Mouse (Mus musculus): ENCODE measurements around the gene Fam228b. TPM values are rescaled to one million over a fixed set of nuclear protein-coding genes. Genes with fewer than 3 reads are reported as not detected.
"Not testable (repeated sequence)": the region's sequence is repeated elsewhere in the genome, so short reads cannot be mapped to it uniquely, and the experiment has no call there.

The Fam228b gene
- polyA plus RNA-seq (2012; ENCODE audit: insufficient read depth, insufficient read length, low replicate concordance, missing spikeins), result not detected in 2 replicates

DNA sequence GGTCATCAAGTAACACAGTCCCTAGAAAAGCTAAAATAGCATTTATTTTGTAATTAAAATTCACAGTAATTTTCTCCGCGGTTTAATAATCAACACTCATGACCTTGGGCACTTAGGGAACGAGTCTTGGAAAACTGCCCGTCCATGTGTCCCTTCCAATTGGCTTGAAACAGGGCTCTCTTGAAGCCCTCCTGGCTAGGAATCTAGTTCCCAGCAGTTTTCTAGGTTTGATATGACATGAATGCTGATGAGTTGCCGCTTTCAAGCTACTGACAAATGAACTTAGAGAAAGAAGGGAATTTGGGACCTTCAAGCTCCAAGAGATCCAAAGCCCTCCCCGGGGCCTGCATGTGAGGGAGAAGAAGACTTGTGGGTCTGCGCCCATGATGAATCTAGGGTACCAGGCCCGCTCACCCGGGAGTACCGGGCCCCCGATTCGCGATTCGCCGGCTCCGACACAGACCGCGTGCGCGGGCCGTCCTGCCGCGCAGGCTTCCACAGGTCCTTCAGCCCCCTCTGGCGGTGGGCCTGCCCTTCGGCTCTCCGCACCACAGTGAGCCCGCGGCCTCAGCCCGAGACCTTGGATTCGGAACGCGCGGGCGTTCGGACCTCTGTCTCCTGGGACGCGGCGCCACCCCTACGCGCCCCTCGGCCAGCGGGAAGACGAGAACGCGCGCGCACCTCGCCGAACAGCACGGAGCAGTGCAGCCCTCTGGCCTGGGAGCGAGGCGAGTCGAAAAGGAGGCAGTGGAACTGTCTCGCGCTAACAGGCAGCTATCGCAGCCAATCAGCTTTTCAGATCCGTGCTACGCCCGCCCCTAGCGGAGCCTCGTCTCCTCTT, at the start of gene Fam228b, which contains the start of gene Pfn4:
Gene Fam228b (minus strand): TSS at position 776 of the 841 bp plus-strand sequence.
Gene Pfn4 (plus strand): TSS at position 531 of the 841 bp plus-strand sequence.
- H3K4me3 ChIP-seq (ENCODE audit: insufficient read depth, low read depth, low read length), result peak within 1 kb of the TSS; percentile 67
- WGBS, result 2% methylated on average over 61 of the region's 61 CpGs
- no peaks in the 10 kb centered on the region for H3K4me1 ChIP-seq (ENCODE audit: control insufficient read depth, insufficient read depth, low read length)
- peak within 1 kb of the TSS; percentile 91 for H3K27ac ChIP-seq (ENCODE audit: insufficient read depth, low read depth, low read length)
- peak; percentile 97 for TF ChIP-seq CTCF (IDR thresholded peaks at IDR 0.05; ENCODE audit: insufficient read depth, low read depth, low read length)
- peak; percentile 70; the same call in 1 of the 2 replicates for TF ChIP-seq POLR2A (IDR thresholded peaks at IDR 0.05; ENCODE audit: insufficient read depth, low read depth, low read length)

DNA sequence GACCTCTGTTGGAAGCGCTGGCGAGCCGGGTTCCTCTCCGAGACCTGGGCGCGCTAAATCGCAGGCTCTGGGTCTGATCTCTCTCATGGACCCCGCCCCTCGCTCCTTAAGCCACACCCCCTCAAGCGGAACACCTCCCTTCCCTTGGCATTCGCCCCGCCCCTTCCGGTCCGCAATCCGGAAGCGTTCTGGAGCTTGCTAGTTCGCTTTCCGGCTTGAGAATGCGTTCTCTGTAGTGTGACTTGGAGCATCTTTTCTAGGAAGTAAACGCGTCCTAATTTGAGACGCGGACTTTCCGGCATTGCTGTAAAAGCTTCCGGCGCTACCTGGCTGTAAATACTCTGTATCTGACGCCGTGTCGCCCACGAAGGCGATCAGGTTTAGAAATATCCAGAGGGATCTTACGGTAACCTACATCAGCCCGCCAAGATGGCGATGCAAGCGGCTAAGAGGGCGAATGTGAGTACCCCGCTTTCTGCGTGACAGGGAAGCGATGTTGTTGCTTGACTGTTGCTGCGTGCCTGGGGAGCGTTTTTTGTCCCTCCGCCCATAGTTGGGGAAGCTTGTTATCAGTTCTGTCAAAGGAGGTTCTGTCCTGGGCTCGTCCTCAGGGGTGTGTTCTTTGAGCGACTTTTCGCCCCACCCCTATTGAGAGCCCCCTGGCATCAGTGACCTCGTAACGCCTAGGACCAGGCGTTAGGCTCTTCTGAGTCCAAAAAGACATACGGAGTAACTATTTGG, 48.5 kb upstream of the Fam228b start, which contains the start of gene Sf3b6:
Gene Sf3b6 (plus strand): TSS at position 184 of the 741 bp plus-strand sequence.
- under 1% methylated on average over 49 of the region's 49 CpGs for WGBS
- TF ChIP-seq POLR2A (IDR thresholded peaks at IDR 0.05; ENCODE audit: insufficient read depth, low read depth, low read length) (peak; percentile 82), CTCF (IDR thresholded peaks at IDR 0.05; ENCODE audit: insufficient read depth, low read depth, low read length) (no peak)
- Histone ChIP-seq H3K4me3 (ENCODE audit: insufficient read depth, low read depth, low read length) (peak within 1 kb of the TSS; percentile 97), H3K4me1 (ENCODE audit: control insufficient read depth, insufficient read depth, low read length) (peaks cover 4% of the 10 kb centered on the region), H3K27ac (ENCODE audit: insufficient read depth, low read depth, low read length) (peak within 1 kb of the TSS; percentile 40; the same call in 1 of the 2 replicates)

DNA sequence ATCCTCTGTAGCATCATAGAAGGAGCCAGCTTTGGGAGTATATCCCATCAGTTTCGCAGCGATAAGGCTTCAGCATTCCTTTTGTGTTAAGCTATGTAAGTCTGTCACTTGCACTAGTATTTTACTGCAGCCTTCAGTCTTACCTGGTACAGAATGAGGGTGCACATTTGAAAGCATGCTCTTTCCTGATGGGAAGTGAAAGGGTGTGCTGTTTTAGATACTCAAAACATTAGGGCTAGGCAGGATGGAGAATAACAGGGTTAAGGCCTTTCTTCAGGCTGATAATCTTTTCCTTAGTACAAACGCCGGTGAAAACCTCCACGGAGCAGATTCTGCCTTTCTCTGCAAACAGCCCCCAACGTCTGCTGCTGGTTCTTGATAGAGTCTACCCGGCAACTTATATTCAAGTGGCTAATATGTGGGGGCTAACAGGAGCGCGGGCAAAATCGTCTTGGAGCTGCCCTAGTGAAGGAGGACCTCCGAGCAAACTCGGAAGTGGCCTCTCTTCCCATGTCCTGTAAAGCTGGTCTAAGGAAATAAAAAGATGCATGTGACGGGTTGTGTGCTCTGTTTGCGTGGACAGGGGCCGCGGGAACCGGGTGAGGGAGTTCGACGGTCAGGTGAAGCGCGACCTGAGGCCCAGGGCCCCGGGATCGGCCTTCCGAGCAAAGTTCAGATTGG, 47.8 kb upstream of the Fam228b start:
- 6% methylated on average over 24 of the region's 24 CpGs for WGBS
- H3K4me1 ChIP-seq (ENCODE audit: control insufficient read depth, insufficient read depth, low read length), result peaks cover 4% of the 10 kb centered on the region
- peak overlapping the region; percentile 97 for H3K4me3 ChIP-seq (ENCODE audit: insufficient read depth, low read depth, low read length)
- H3K27ac ChIP-seq (ENCODE audit: insufficient read depth, low read depth, low read length), result no peak overlapping the region
- TF ChIP-seq POLR2A (IDR thresholded peaks at IDR 0.05; ENCODE audit: insufficient read depth, low read depth, low read length) (no peak), CTCF (IDR thresholded peaks at IDR 0.05; ENCODE audit: insufficient read depth, low read depth, low read length) (no peak)

DNA sequence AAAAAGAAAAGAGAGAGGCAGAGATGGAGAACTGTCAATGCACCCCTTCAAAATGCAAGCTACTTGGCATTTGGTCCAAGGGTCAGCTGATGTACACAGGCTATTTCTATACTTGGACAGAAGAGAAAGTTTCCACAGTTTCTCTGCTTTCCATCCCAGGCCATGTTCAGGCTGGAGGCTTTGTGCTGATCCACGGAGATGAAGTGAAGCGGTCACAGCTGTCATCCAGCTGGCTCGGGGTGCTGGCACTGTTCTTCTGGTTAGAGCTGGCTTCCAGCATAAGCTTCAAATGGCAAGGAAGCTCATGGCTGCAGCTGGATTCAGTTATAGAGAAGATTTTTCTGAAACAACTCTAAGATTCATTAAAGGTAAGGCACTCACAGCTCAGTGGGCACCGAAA, 44.6 kb upstream of the Fam228b start:
- no peak overlapping the region for H3K27ac ChIP-seq (ENCODE audit: insufficient read depth, low read depth, low read length)
- H3K4me3 ChIP-seq (ENCODE audit: insufficient read depth, low read depth, low read length), result no peak overlapping the region
- no peak for TF ChIP-seq POLR2A (IDR thresholded peaks at IDR 0.05; ENCODE audit: insufficient read depth, low read depth, low read length)
- H3K4me1 ChIP-seq (ENCODE audit: control insufficient read depth, insufficient read depth, low read length), result no peaks in the 10 kb centered on the region
- 65% methylated on average over 4 of the region's 4 CpGs for WGBS

DNA sequence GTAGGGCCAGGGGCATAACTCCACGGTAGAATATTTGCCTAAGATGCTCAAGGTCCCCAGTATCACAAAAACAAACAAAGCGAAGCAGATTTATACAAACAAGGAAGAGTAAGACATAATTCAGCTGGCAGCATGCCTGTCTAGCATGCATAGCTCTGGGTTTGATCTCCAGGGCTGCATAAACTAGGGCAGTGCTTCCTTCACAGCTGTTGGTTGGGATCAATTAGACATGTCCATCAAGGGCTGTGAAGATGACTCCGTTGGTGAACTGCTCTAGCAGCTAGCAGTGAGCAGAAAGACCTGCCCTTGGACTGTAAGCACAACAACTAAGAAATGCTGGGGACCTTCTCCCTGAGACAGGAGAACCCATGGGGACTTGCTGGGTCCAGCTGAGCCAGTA, 42.6 kb upstream of the Fam228b start:
- TF ChIP-seq POLR2A (IDR thresholded peaks at IDR 0.05; ENCODE audit: insufficient read depth, low read depth, low read length) (no peak), CTCF (IDR thresholded peaks at IDR 0.05; ENCODE audit: insufficient read depth, low read depth, low read length) (no peak)
- no peak overlapping the region for H3K4me3 ChIP-seq (ENCODE audit: insufficient read depth, low read depth, low read length)
- no peaks in the 10 kb centered on the region for H3K4me1 ChIP-seq (ENCODE audit: control insufficient read depth, insufficient read depth, low read length)
- 66% methylated on average over 3 of the region's 3 CpGs for WGBS
- H3K27ac ChIP-seq (ENCODE audit: insufficient read depth, low read depth, low read length), result no peak overlapping the region

DNA sequence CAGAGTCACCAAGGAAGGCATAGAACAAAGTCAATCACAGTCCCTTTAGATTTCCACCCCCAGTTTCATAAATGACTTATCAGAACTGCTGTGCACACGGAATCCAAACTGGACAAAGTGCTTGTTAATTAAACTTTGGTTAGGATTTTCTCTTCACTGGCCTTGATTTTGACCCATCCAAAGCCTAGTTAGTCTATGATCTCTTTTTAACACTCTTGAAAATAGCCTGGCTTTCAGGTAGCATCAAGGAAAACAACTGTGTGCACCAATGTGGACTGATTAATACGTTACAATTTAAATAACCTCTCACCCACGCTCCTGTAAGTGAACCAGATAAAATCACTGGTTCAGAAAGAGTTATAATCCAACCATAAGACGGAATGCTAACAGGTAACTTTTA, 42.0 kb upstream of the Fam228b start:
- H3K4me1 ChIP-seq (ENCODE audit: control insufficient read depth, insufficient read depth, low read length), result no peaks in the 10 kb centered on the region
- WGBS, result 77% methylated on average over 4 of the region's 4 CpGs
- no peak overlapping the region for H3K27ac ChIP-seq (ENCODE audit: insufficient read depth, low read depth, low read length)
- no peak overlapping the region for H3K4me3 ChIP-seq (ENCODE audit: insufficient read depth, low read depth, low read length)
- TF ChIP-seq CTCF (IDR thresholded peaks at IDR 0.05; ENCODE audit: insufficient read depth, low read depth, low read length) (no peak), POLR2A (IDR thresholded peaks at IDR 0.05; ENCODE audit: insufficient read depth, low read depth, low read length) (no peak)

DNA sequence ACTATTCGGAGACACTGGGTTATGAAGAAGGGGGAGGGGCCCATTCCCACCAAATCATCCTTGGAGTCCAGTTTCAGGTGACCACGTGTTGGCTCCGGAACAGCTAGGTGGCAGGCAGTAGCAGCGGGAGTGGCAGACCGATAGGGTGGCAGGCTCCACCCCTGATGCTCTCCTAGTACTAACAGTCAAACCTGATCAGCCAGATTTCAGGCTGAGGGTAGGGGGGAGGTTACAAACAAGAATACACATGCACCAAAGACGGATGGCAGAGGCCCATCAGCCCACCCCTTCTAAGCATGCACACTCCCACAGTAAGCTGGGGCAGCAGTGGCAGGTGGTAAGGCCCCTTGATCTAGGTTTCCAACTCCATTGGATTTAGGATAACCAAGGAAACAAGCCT, 28.4 kb upstream of the Fam228b start:
- WGBS, result 77% methylated on average over 6 of the region's 6 CpGs
- H3K4me1 ChIP-seq (ENCODE audit: control insufficient read depth, insufficient read depth, low read length); H3K27ac ChIP-seq (ENCODE audit: insufficient read depth, low read depth, low read length); H3K4me3 ChIP-seq (ENCODE audit: insufficient read depth, low read depth, low read length): not testable (repeated sequence)

DNA sequence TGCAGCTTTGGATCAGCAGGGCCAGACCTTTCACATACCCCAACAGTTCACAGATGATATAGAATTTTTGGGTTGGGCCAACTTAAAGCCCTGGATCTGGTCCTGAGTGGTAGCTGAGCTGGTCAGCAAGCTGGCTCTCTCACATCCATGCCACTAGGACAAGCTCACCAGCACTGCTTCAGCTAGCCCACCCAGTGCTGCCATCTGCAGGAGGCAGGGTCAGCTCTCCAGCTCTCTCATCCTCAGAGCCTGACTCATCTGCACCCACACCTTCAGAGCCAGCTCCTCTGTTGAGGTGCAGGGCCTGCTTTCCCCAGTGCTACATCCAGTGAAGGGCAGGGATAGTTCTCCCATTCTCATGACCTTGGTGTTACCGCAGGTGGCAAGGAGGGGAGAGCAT, 24.7 kb upstream of the Fam228b start:
- 84% methylated on average over 1 of the region's 1 CpGs for WGBS
- Histone ChIP-seq H3K4me1 (ENCODE audit: control insufficient read depth, insufficient read depth, low read length) (no peaks in the 10 kb centered on the region), H3K27ac (ENCODE audit: insufficient read depth, low read depth, low read length) (no peak overlapping the region), H3K4me3 (ENCODE audit: insufficient read depth, low read depth, low read length) (no peak overlapping the region)
- no peak for TF ChIP-seq CTCF (IDR thresholded peaks at IDR 0.05; ENCODE audit: insufficient read depth, low read depth, low read length)
- TF ChIP-seq POLR2A (IDR thresholded peaks at IDR 0.05; ENCODE audit: insufficient read depth, low read depth, low read length), result no peak

DNA sequence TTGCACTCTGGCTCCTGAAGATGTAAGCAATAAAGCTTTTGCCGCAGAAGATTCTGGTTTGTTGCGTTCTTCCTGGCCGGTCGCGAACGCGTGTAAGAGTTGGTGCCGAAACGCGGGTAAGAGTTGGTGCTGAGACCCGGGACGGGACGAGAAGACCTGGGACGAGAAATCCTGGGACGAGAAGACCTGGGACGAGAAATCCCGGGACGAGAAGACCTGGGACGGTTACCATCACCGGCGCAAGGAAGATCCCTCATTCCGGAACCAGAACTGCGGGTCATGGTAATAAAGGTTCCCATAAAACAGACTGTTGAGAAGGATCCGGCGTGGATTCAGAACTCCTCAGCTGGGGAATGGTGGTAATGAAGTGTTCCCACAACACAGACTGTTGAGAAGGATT, 19.1 kb upstream of the Fam228b start:
- not testable (repeated sequence) for H3K4me1 ChIP-seq (ENCODE audit: control insufficient read depth, insufficient read depth, low read length); H3K4me3 ChIP-seq (ENCODE audit: insufficient read depth, low read depth, low read length); H3K27ac ChIP-seq (ENCODE audit: insufficient read depth, low read depth, low read length)
- WGBS, result 95% methylated on average over 25 of the region's 25 CpGs

All from olfactory bulb, adult 2 months (tissue).